In genomic region chr1:189343301-189344251, GRCm38 (mm10) we compare ENCODE assay signal across 8 mouse cellular contexts. TPM values are rescaled to one million over a fixed set of nuclear protein-coding genes. Genes with fewer than 3 reads are reported as not detected.
A peak's percentile ranks its signal among the peaks of the same experiment; 100 is the strongest.
DNase-seq lines count a peak whose midpoint lies in the region; ATAC-seq and TF ChIP-seq lines count a peak whose summit lies in the region.

No protein-coding gene starts in this region.

- no peak overlapping the region for H3K27ac ChIP-seq in kidney, postnatal 0 days
- H3K27ac ChIP-seq in liver, embryonic 11.5 days (ENCODE audit: low read depth, low read length): no peak overlapping the region
- no peak overlapping the region for H3K27ac ChIP-seq in neural tube, embryonic 12.5 days

- no peaks in the 10 kb centered on the region for H3K9me3 ChIP-seq in kidney, postnatal 0 days (replicated peaks; ENCODE audit: low read length)
- no peaks in the 10 kb centered on the region for H3K9me3 ChIP-seq in liver, embryonic 11.5 days (ENCODE audit: control insufficient read depth, low read length)
- H3K9me3 ChIP-seq in neural tube, embryonic 12.5 days: no peaks in the 10 kb centered on the region

- peak; percentile 73 for ATAC-seq in kidney, postnatal 0 days (replicated peaks; ENCODE audit: low FRiP score, low read depth)
- ATAC-seq in liver, embryonic 11.5 days (replicated peaks; ENCODE audit: low FRiP score): no peak; the same call in 1 of the 2 replicates
- ATAC-seq in neural tube, embryonic 12.5 days (ENCODE audit: low FRiP score, low read depth): peak; percentile 80

- WGBS in kidney, postnatal 0 days: 1% methylated on average over 74 of the region's 82 CpGs
- 3% methylated on average over 71 of the region's 82 CpGs for WGBS in liver, embryonic 11.5 days
- WGBS in neural tube, embryonic 12.5 days: 1% methylated on average over 81 of the region's 82 CpGs

- H3K4me3 ChIP-seq in kidney, postnatal 0 days (replicated peaks; ENCODE audit: low read depth, low read length): peak overlapping the region; percentile 54
- H3K4me3 ChIP-seq in liver, embryonic 11.5 days (ENCODE audit: low read depth, low read length): peak overlapping the region; percentile 49
- H3K4me3 ChIP-seq in neural tube, embryonic 12.5 days: peak overlapping the region; percentile 71

- peak; percentile 38 to 58 for DNase-seq in left cerebral cortex, adult 18-20 months (ENCODE audit: low spot score in 2 of 2)
- DNase-seq in left cerebral cortex, adult 11 months (ENCODE audit: low spot score): no peak
- peak; percentile 28 to 48 for DNase-seq in cerebellum, postnatal 36 days
- peak; percentile 6 for DNase-seq in gastrocnemius, postnatal 25 days
- DNase-seq in kidney, postnatal 0 days (ENCODE audit: low spot score): peak; percentile 57
- peak; percentile 35 for DNase-seq in liver, embryonic 11.5 days (ENCODE audit: low spot score)
- no peak for DNase-seq in spleen, postnatal 14 days (ENCODE audit: low spot score in 2 of 2)

- peak overlapping the region; percentile 56 for H3K9ac ChIP-seq in kidney, postnatal 0 days (ENCODE audit: low read depth, low read length)
- no peak overlapping the region for H3K9ac ChIP-seq in liver, embryonic 11.5 days (ENCODE audit: low read depth, low read length)
- H3K9ac ChIP-seq in neural tube, embryonic 12.5 days: peak overlapping the region; percentile 81

- TF ChIP-seq CTCF in kidney, postnatal 0 days (IDR thresholded peaks at IDR 0.05; ENCODE audit: low read depth): no peak

- peaks cover 17% of the 10 kb centered on the region; the same call in 1 of the 2 replicates for H3K27me3 ChIP-seq in kidney, postnatal 0 days (ENCODE audit: insufficient read depth, low read length)
- peaks cover 30% of the 10 kb centered on the region for H3K27me3 ChIP-seq in liver, embryonic 11.5 days (replicated peaks; ENCODE audit: control insufficient read depth, insufficient read depth, low read length)
- H3K27me3 ChIP-seq in neural tube, embryonic 12.5 days (replicated peaks): peaks cover 17% of the 10 kb centered on the region

- H3K4me2 ChIP-seq in kidney, postnatal 0 days (ENCODE audit: low read length): peak overlapping the region; percentile 97
- H3K4me2 ChIP-seq in liver, embryonic 11.5 days: peak overlapping the region; percentile 78
- H3K4me2 ChIP-seq in neural tube, embryonic 12.5 days (replicated peaks): peak overlapping the region; percentile 96

- H3K4me1 ChIP-seq in kidney, postnatal 0 days (replicated peaks; ENCODE audit: insufficient read depth, low read length): no peaks in the 10 kb centered on the region
- H3K4me1 ChIP-seq in liver, embryonic 11.5 days (replicated peaks; ENCODE audit: control insufficient read depth, insufficient read depth, low read length): no peaks in the 10 kb centered on the region
- peaks cover 5% of the 10 kb centered on the region for H3K4me1 ChIP-seq in neural tube, embryonic 12.5 days

- H3K36me3 ChIP-seq in kidney, postnatal 0 days (ENCODE audit: insufficient read depth, low read length): no peaks in the 10 kb centered on the region
- no peaks in the 10 kb centered on the region for H3K36me3 ChIP-seq in liver, embryonic 11.5 days (ENCODE audit: control insufficient read depth, insufficient read depth, low read length)
- H3K36me3 ChIP-seq in neural tube, embryonic 12.5 days: peaks cover 4% of the 10 kb centered on the region; the same call in 1 of the 2 replicates

RNA-seq across cellular contexts. Expression of gene Kcnk2, which starts 58.5 kb away (rescaled TPM):
- total RNA-seq in left cerebral cortex, adult 18-20 months (2021): 10 to 100 TPM; 60.4 to 65.2 TPM
- 1 to 10 TPM; 1.8 to 2.5 TPM for total RNA-seq in gastrocnemius, postnatal 25 days (2021)
- polyA plus RNA-seq in kidney, postnatal 0 days (2015; fragmentation: Nextera tagmentation; extraction: Ambion mirVana): 2.3 and 2.8 TPM in 2 replicates
- polyA plus RNA-seq in liver, embryonic 11.5 days (2014; fragmentation: Nextera tagmentation; extraction: Ambion mirVana): 0.13 and 0.23 TPM in 2 replicates
- polyA plus RNA-seq in neural tube, embryonic 12.5 days (2016; fragmentation: Nextera tagmentation; extraction: Ambion mirVana): 9.2 and 9.6 TPM in 2 replicates

Comparison
In these comparisons a context has a peak if more than half of its experiments do, and no peak if none do; other contexts are left out.
1. DNase-seq: peak in left cerebral cortex, adult 18-20 months (2 of 2), cerebellum, postnatal 36 days (2 of 2), gastrocnemius, postnatal 25 days (single experiment), kidney, postnatal 0 days (single experiment) and liver, embryonic 11.5 days (single experiment); none in left cerebral cortex, adult 11 months (single experiment) and spleen, postnatal 14 days (0 of 2).
2. Peak in every context shown above with its lines, with median percentiles within 50 percentile points of each other: H3K4me2 ChIP-seq and H3K4me3 ChIP-seq.